Mouse (Mus musculus) MEL (cell line): ENCODE results near the gene Plek. TPM values are rescaled to one million over a fixed set of nuclear protein-coding genes. Genes with fewer than 3 reads are reported as not detected.

Source experiments
- DNase-seq: peaks from one replicate; pipeline ENCODE4 v3.0.0; 2011; ENCODE audit warnings: low read depth, low spot score
- H3K27ac ChIP-seq: 2 replicates; pipeline ENCODE4 v1.5.1; 2012; ENCODE audit warnings: low read depth, mild to moderate bottlenecking, control low read depth, low read length, moderate library complexity; ENCODE audit not compliant: control insufficient read depth
- H3K27me3 ChIP-seq, 2 experiments: fragments of 150-350 bp in 1 of 2; sonication (generic) in 1 of 2; 2 replicates each; pipeline ENCODE4 v1.6.1; 2012; ENCODE audit warnings: low read length in 2 of 2, mild to moderate bottlenecking in 2 of 2, improper control_type of control experiment in 1 of 2, moderate library complexity in 1 of 2; ENCODE audit not compliant: insufficient read depth in 2 of 2, control insufficient read depth in 1 of 2
- H3K36me3 ChIP-seq, 2 experiments: 2 replicates each; pipeline ENCODE4 v1.6.1; 2012 to 2014; ENCODE audit warnings: low read length in 2 of 2, improper control_type of control experiment in 1 of 2, inconsistent platforms in 1 of 2, mild to moderate bottlenecking in 1 of 2; ENCODE audit not compliant: insufficient read depth in 2 of 2, control insufficient read depth in 1 of 2
- H3K4me1 ChIP-seq, 2 experiments: fragments of 150-350 bp in 1 of 2; sonication (generic) in 1 of 2; 2 replicates each; pipeline ENCODE4 v1.6.1; 2012; ENCODE audit warnings: low read length in 2 of 2, improper control_type of control experiment in 1 of 2, mild to moderate bottlenecking in 1 of 2; ENCODE audit not compliant: insufficient read depth in 2 of 2, control insufficient read depth in 1 of 2
- H3K4me3 ChIP-seq, 2 experiments: fragments of 150-350 bp in 1 of 2; sonication (generic) in 1 of 2; 2 replicates each; pipeline ENCODE4 v1.5.1; 2012; ENCODE audit warnings: low read depth in 2 of 2, low read length in 2 of 2, mild to moderate bottlenecking in 2 of 2, moderate library complexity in 2 of 2, control low read depth in 1 of 2, improper control_type of control experiment in 1 of 2; ENCODE audit not compliant: control insufficient read depth in 1 of 2, insufficient read depth in 1 of 2
- H3K79me2 ChIP-seq: 2 replicates; pipeline ENCODE4 v1.6.1; 2012; ENCODE audit warnings: mild to moderate bottlenecking, low read length, moderate library complexity; ENCODE audit not compliant: control insufficient read depth, poor library complexity, insufficient read depth
- H3K9ac ChIP-seq: 2 replicates; pipeline ENCODE4 v1.6.1; 2012; ENCODE audit warnings: low read depth, mild to moderate bottlenecking, control low read depth, low read length, moderate library complexity; ENCODE audit not compliant: control insufficient read depth, poor library complexity, severe bottlenecking
- H3K9me3 ChIP-seq: fragments of 150-350 bp; sonication (generic); replicated peaks from 2 replicates; pipeline ENCODE4 v1.6.1; 2012; ENCODE audit warnings: mild to moderate bottlenecking, low read length, improper control_type of control experiment, moderate library complexity; ENCODE audit not compliant: insufficient read depth
- BHLHE40 ChIP-seq: IDR thresholded peaks from 2 replicates; pipeline ENCODE4 v1.6.1; 2012; ENCODE audit warnings: low read depth, mild to moderate bottlenecking, inconsistent platforms, low read length, improper control_type of control experiment, borderline replicate concordance
- CHD1 ChIP-seq: IDR thresholded peaks from 2 replicates; pipeline ENCODE4 v1.6.1; 2012; ENCODE audit warnings: low read depth, mild to moderate bottlenecking, inconsistent platforms, low read length, improper control_type of control experiment
- CHD2 ChIP-seq: IDR thresholded peaks from 2 replicates; pipeline ENCODE4 v1.6.1; 2011; ENCODE audit warnings: low read length, improper control_type of control experiment
- CTCF ChIP-seq, 3 experiments: IDR thresholded peaks in 2 of 3; conservative IDR thresholded peaks in 1 of 3; 2 replicates each; pipeline ENCODE4 v1.5.1; 2011 to 2012; ENCODE audit warnings: low read length in 3 of 3, low read depth in 2 of 3, mild to moderate bottlenecking in 2 of 3, improper control_type of control experiment in 1 of 3, inconsistent platforms in 1 of 3, mixed read lengths in 1 of 3, moderate library complexity in 1 of 3; ENCODE audit not compliant: control insufficient read depth in 1 of 3, insufficient read depth in 1 of 3, poor library complexity in 1 of 3, severe bottlenecking in 1 of 3
- EP300 ChIP-seq, 2 experiments: IDR thresholded peaks; 2 replicates each; pipeline ENCODE4 v1.6.1; 2011; ENCODE audit warnings: improper control_type of control experiment in 2 of 2, low read length in 2 of 2, low read depth in 1 of 2, mild to moderate bottlenecking in 1 of 2
- ETS1 ChIP-seq: IDR thresholded peaks from 2 replicates; pipeline ENCODE4 v1.6.1; 2012; ENCODE audit warnings: low read depth, mild to moderate bottlenecking, inconsistent platforms, low read length, improper control_type of control experiment, moderate library complexity
- GATA1 ChIP-seq: IDR thresholded peaks from 2 replicates; pipeline ENCODE4 v1.6.1; 2011; ENCODE audit warnings: low read depth, low read length, improper control_type of control experiment
- HCFC1 ChIP-seq: IDR thresholded peaks from 2 replicates; pipeline ENCODE4 v1.6.1; 2012; ENCODE audit warnings: low read depth, mild to moderate bottlenecking, inconsistent platforms, low read length, improper control_type of control experiment, moderate library complexity
- JUND ChIP-seq: IDR thresholded peaks from 2 replicates; pipeline ENCODE4 v1.6.1; 2011; ENCODE audit warnings: low read depth, mild to moderate bottlenecking, improper control_type of control experiment, low read length
- KAT2A ChIP-seq: conservative IDR thresholded peaks from 2 replicates; pipeline ENCODE4 v1.6.1; 2012; ENCODE audit warnings: low read depth, low read length, improper control_type of control experiment, inconsistent platforms
- MAFK ChIP-seq: IDR thresholded peaks from 2 replicates; pipeline ENCODE4 v1.6.1; 2011; ENCODE audit warnings: low read depth, mild to moderate bottlenecking, low read length, improper control_type of control experiment, borderline replicate concordance
- MAX ChIP-seq: IDR thresholded peaks from 2 replicates; pipeline ENCODE4 v1.6.1; 2011; ENCODE audit warnings: low read length, improper control_type of control experiment
- MAZ ChIP-seq: IDR thresholded peaks from 2 replicates; pipeline ENCODE4 v1.6.1; 2012; ENCODE audit warnings: low read depth, mild to moderate bottlenecking, inconsistent platforms, low read length, improper control_type of control experiment
- MEF2A ChIP-seq: IDR thresholded peaks from 2 replicates; pipeline ENCODE4 v1.6.1; 2014; ENCODE audit warnings: low read depth, mild to moderate bottlenecking, inconsistent platforms, low read length, improper control_type of control experiment; ENCODE audit not compliant: poor library complexity, insufficient replicate concordance, severe bottlenecking; ENCODE audit errors: extremely low read depth
- POLR2A ChIP-seq, 2 experiments: IDR thresholded peaks; 2 replicates each; pipeline ENCODE4 v1.6.1; 2011 to 2012; ENCODE audit warnings: low read length in 2 of 2, mild to moderate bottlenecking in 2 of 2, control low read depth in 1 of 2, improper control_type of control experiment in 1 of 2, low read depth in 1 of 2, moderate library complexity in 1 of 2; ENCODE audit not compliant: control insufficient read depth in 1 of 2, insufficient read depth in 1 of 2, poor library complexity in 1 of 2
- RCOR1 ChIP-seq: IDR thresholded peaks from 2 replicates; pipeline ENCODE4 v1.6.1; 2012; ENCODE audit warnings: low read depth, mild to moderate bottlenecking, inconsistent platforms, low read length, improper control_type of control experiment
- SIN3A ChIP-seq: IDR thresholded peaks from 2 replicates; pipeline ENCODE4 v1.6.1; 2012; ENCODE audit warnings: low read length, improper control_type of control experiment, inconsistent platforms
- TAL1 ChIP-seq: IDR thresholded peaks from 2 replicates; pipeline ENCODE4 v1.6.1; 2012; ENCODE audit warnings: mild to moderate bottlenecking, inconsistent platforms, low read length, moderate library complexity, mixed read lengths
- TCF12 ChIP-seq: IDR thresholded peaks from 2 replicates; pipeline ENCODE4 v1.6.1; 2014; ENCODE audit warnings: low read depth, mild to moderate bottlenecking, inconsistent platforms, low read length, improper control_type of control experiment, moderate library complexity
- UBTF ChIP-seq: IDR thresholded peaks from 2 replicates; pipeline ENCODE4 v1.6.1; 2012; ENCODE audit warnings: low read depth, mild to moderate bottlenecking, inconsistent platforms, low read length, improper control_type of control experiment, moderate library complexity, borderline replicate concordance; ENCODE audit not compliant: insufficient read depth
- ZC3H11A ChIP-seq: IDR thresholded peaks from 2 replicates; pipeline ENCODE4 v1.6.1; 2012; ENCODE audit warnings: low read depth, mild to moderate bottlenecking, inconsistent platforms, low read length, improper control_type of control experiment
- ZMIZ1 ChIP-seq: IDR thresholded peaks from 2 replicates; pipeline ENCODE4 v1.6.1; 2012; ENCODE audit warnings: low read depth, mild to moderate bottlenecking, inconsistent platforms, low read length, improper control_type of control experiment, moderate library complexity
- ZNF384 ChIP-seq: IDR thresholded peaks from 2 replicates; pipeline ENCODE4 v1.6.1; 2012; ENCODE audit warnings: low read depth, mild to moderate bottlenecking, inconsistent platforms, low read length, improper control_type of control experiment
- polyA plus RNA-seq, 2 experiments: library from polyadenylated mRNA; stranded (reverse) in 1 of 2; unstranded in 1 of 2; fragments of >175 nt in 1 of 2; fragments of >200 nt in 1 of 2; gene quantifications; 2 replicates each; pipeline versions ENCODE4 v1.2.1 to v1.2.4; 2012; ENCODE audit warnings: low replicate concordance in 2 of 2, low read depth in 1 of 2; ENCODE audit not compliant: insufficient read length in 2 of 2, insufficient read depth in 1 of 2, missing spikeins in 1 of 2
- total RNA-seq: library from RNA; depleted of rRNA; stranded (reverse); fragments of 300-350 nt; gene quantifications from 2 replicates; pipeline ENCODE4 v1.2.3, GENCODE M21; 2012

Plek gene
- total and polyA plus RNA-seq, 3 experiments, result 51.5 to 357 (median 76.7) TPM

GRCm38 (mm10) chr11:16976937-16977336 is 75.2 kb downstream of the Plek start (continued):
- TF ChIP-seq ETS1 (peak; percentile 100), BHLHE40 (peak; percentile 95)

GRCm38 (mm10) chr11:16973086-16973485 is 79.1 kb downstream of the Plek start:
- Histone ChIP-seq H3K79me2 (no peaks in the 10 kb centered on the region), H3K27ac (peak overlapping the region; percentile 76), H3K36me3 (peaks cover 18 to 91% of the 10 kb centered on the region in 2 experiments), H3K9me3 (no peaks in the 10 kb centered on the region), H3K4me3 (no peak overlapping the region), H3K4me1 (peaks cover 41 to 52% of the 10 kb centered on the region in 2 experiments), H3K27me3 (no peaks in the 10 kb centered on the region), H3K9ac (no peak overlapping the region)
- TF ChIP-seq HCFC1, result no peak
- no peak for TF ChIP-seq RCOR1
- no peak for TF ChIP-seq MAFK
- no peak for TF ChIP-seq UBTF
- no peak for TF ChIP-seq ZMIZ1
- TF ChIP-seq BHLHE40, result no peak
- TF ChIP-seq JUND, result no peak
- no peak for TF ChIP-seq EP300 (IDR thresholded peaks at IDR 0.05; ENCODE audit: low read depth in 1 of 2, low read length in 2 of 2)
- no peak for TF ChIP-seq POLR2A (IDR thresholded peaks at IDR 0.05; ENCODE audit: control insufficient read depth in 1 of 2, insufficient read depth in 1 of 2, low read depth in 1 of 2, low read length in 2 of 2, poor library complexity in 1 of 2)
- no peak for TF ChIP-seq SIN3A
- no peak for TF ChIP-seq KAT2A
- TF ChIP-seq CTCF (IDR thresholded peaks at IDR 0.05 in 2 of 3, conservative IDR thresholded peaks at IDR 0.05 in 1 of 3; ENCODE audit: control insufficient read depth in 1 of 3, insufficient read depth in 1 of 3, low read depth in 2 of 3, low read length in 3 of 3, poor library complexity in 1 of 3, severe bottlenecking in 1 of 3), result no peak
- no peak for TF ChIP-seq CHD2
- no peak for TF ChIP-seq MEF2A
- TF ChIP-seq ZC3H11A, result no peak
- TF ChIP-seq CHD1, result no peak
- TF ChIP-seq ZNF384, result no peak
- DNase-seq, result no peak

DNA sequence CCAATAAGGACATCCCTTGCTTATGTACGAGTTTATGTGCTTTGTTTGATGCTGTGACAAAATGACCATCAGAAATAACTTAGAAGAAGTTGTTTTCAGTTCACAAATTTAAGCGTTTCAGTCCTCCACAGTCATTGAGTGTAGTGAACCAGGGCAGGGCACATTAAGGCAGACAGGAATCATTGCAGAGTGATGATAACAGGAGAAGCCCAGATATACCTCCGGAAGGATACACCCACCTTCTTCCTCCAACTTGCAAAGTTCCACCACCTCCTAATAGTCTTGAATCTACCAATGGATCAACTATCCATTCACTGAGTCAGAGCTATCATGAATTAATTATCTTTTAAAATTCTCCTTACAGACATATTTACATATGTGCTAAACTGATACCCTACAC is 80.2 kb downstream of the Plek start:
- DNase-seq, result peak; percentile 78
- Histone ChIP-seq H3K27me3 (no peaks in the 10 kb centered on the region), H3K4me1 (peaks cover 38 to 46% of the 10 kb centered on the region in 2 experiments), H3K27ac (peak overlapping the region; percentile 77), H3K36me3 (peaks cover 18 to 84% of the 10 kb centered on the region in 2 experiments), H3K9ac (no peak overlapping the region), H3K9me3 (no peaks in the 10 kb centered on the region), H3K4me3 (no peak overlapping the region), H3K79me2 (no peaks in the 10 kb centered on the region)
- peak; percentile 75 for TF ChIP-seq ETS1
- peak; percentile 78 for TF ChIP-seq TCF12
- no peak for TF ChIP-seq MAX
- TF ChIP-seq EP300 (IDR thresholded peaks at IDR 0.05; ENCODE audit: low read depth in 1 of 2, low read length in 2 of 2), result peak; percentile 88 to 92
- peak; percentile 57; the same call in 1 of the 2 replicates for TF ChIP-seq SIN3A
- TF ChIP-seq RCOR1, result peak; percentile 81
- peak; percentile 92 for TF ChIP-seq GATA1
- TF ChIP-seq MAZ, result no peak
- TF ChIP-seq TAL1, result peak; percentile 57
- no peak for TF ChIP-seq BHLHE40
